Mouse (Mus musculus): ENCODE data around the gene Rgs7. TPM values are rescaled to one million over a fixed set of nuclear protein-coding genes. Genes with fewer than 3 reads are reported as not detected.

Gene Rgs7
- polyA plus RNA-seq, 1 experiment from 2014 or later, result 0.53 TPM

DNA sequence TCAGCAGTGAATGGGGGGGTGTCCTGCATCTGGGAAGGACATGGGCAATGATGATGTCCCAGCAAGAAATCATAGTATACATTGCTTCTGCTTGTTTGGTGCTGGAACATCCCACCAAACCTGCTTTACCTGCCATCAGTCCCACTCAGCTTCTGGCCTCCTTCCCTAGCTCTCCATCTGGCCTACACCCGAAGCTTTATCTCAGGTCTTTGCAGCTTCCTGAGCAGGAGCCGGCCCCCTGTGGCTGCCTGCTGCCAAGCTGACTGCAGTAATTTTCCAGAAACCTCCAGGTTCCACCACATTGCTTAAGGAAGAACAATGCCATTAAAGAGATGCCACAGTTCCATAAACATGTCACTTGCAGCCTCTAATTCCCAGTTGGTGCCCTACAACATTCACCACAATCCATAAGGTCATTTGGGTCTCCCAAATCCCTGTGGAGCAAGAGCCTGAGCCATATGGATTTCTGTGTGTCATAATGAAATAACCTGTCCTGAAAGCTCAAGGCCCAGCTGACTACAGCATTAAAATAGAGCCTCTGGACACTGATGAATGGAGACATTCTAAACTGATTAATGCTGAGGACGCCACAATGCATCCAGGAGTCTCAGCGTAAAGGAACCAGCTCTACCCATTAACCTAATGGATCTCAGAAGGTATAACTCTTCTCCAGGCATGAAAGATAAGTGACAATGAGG lies 60.8 kb downstream of the Rgs7 start:
- Histone ChIP-seq H3K9ac (no peak overlapping the region), H3K4me1 (no peaks in the 10 kb centered on the region), H3K36me3 (no peaks in the 10 kb centered on the region), H3K27ac (replicated peaks) (no peak overlapping the region), H3K4me2 (no peak overlapping the region), H3K27me3 (replicated peaks) (no peaks in the 10 kb centered on the region), H3K4me3 (no peak overlapping the region), H3K9me3 (no peaks in the 10 kb centered on the region)
- 52% methylated on average over 4 of the region's 4 CpGs for WGBS
- no peak for ATAC-seq (ENCODE audit: extremely low read depth, insufficient number of reproducible peaks, low FRiP score, low TSS enrichment)

- Histone ChIP-seq H3K36me3 (no peaks in the 10 kb centered on the region), H3K4me3 (no peak overlapping the region), H3K9me3 (no peaks in the 10 kb centered on the region), H3K27me3 (replicated peaks) (no peaks in the 10 kb centered on the region), H3K4me2 (no peak overlapping the region), H3K4me1 (no peaks in the 10 kb centered on the region), H3K9ac (no peak overlapping the region), H3K27ac (replicated peaks) (no peak overlapping the region)
- no peak for ATAC-seq (ENCODE audit: extremely low read depth, insufficient number of reproducible peaks, low FRiP score, low TSS enrichment)
- WGBS, result 69% methylated on average over 2 of the region's 2 CpGs
Measured at GRCm38 (mm10) chr1:175427112-175427511, 65.2 kb downstream of the Rgs7 start.

DNA sequence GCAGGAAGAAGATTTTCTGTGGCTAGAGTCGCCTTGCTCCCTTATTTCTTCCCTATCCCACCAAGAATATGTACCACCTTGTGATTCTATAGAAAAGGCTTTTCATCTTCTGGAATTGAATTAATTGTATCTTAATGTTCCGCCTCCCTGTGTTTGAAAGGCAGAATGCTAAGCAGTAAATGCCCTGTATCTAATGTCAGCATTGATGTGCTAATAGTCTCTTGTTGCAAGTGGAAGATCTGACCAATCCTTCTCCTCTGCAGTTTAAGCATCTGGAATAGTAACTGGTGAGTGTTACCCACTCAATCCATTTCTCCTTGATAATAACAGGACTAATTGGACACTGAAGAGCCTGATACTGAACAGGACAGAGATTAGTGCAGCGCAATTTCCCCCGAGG lies 65.9 kb downstream of the Rgs7 start:
- no peak for ATAC-seq (ENCODE audit: extremely low read depth, insufficient number of reproducible peaks, low FRiP score, low TSS enrichment)
- Histone ChIP-seq H3K4me2 (no peak overlapping the region), H3K9me3 (no peaks in the 10 kb centered on the region), H3K36me3 (no peaks in the 10 kb centered on the region), H3K9ac (no peak overlapping the region), H3K4me3 (no peak overlapping the region), H3K27ac (replicated peaks) (no peak overlapping the region), H3K4me1 (no peaks in the 10 kb centered on the region), H3K27me3 (replicated peaks) (no peaks in the 10 kb centered on the region)
- WGBS, result 82% methylated on average over 4 of the region's 4 CpGs

DNA sequence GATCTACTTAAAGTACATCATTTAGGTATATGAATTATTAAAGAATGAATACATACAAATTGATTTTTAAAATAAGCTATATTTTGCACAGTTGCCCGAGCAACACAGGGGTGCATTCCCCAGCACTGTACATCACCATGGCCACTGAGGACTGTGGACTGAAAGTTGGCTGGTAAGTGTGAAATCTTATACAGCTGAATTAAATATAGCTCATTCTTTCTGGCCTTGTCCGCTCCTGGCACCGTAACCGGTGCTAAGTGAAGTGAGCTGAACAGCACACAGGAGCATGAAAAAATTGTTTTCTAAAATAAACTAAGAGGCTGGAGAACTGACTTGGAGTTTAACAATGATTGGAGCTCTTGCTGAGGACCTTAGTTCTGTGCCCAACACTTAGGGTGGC lies 71.4 kb downstream of the Rgs7 start:
- no peak overlapping the region for H3K9ac ChIP-seq
- no peaks in the 10 kb centered on the region for H3K36me3 ChIP-seq
- WGBS, result 70% methylated on average over 4 of the region's 4 CpGs
- ATAC-seq (ENCODE audit: extremely low read depth, insufficient number of reproducible peaks, low FRiP score, low TSS enrichment), result no peak
- no peak overlapping the region for H3K4me3 ChIP-seq
- H3K27ac ChIP-seq (replicated peaks), result no peak overlapping the region
- H3K4me1 ChIP-seq, result no peaks in the 10 kb centered on the region
- H3K27me3 ChIP-seq (replicated peaks), result no peaks in the 10 kb centered on the region
- no peak overlapping the region for H3K4me2 ChIP-seq
- no peaks in the 10 kb centered on the region for H3K9me3 ChIP-seq

GRCm38 (mm10) chr1:175415728-175416127 lies 76.6 kb downstream of the Rgs7 start:
- H3K27ac ChIP-seq (replicated peaks), result no peak overlapping the region
- no peak overlapping the region for H3K9ac ChIP-seq
- no peaks in the 10 kb centered on the region for H3K27me3 ChIP-seq (replicated peaks)
- H3K4me3 ChIP-seq, result no peak overlapping the region
- no peaks in the 10 kb centered on the region for H3K9me3 ChIP-seq
- 45% methylated on average over 9 of the region's 9 CpGs for WGBS
- ATAC-seq (ENCODE audit: extremely low read depth, insufficient number of reproducible peaks, low FRiP score, low TSS enrichment), result no peak
- H3K4me2 ChIP-seq, result no peak overlapping the region
- no peaks in the 10 kb centered on the region for H3K4me1 ChIP-seq
- H3K36me3 ChIP-seq, result no peaks in the 10 kb centered on the region

DNA sequence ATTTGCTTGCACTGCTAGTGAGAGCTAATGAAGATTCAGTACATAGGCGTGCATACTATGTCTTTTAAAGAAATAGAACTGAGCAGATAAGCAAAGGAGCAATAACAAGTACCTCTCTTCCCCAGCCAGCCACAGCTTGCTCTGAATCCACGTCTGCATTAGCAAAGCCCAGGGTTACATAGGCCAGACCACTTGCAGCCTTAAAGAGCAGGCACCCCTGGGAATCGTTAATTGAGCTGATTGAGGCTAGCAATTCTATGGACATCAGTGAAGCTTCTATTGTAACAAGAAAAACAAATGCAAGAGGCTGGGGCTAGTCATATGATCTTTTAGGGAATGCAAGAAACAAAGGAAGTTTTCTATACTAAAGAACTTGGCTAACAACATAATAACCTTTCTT lies 81.9 kb downstream of the Rgs7 start:
- Histone ChIP-seq H3K27me3 (replicated peaks) (no peaks in the 10 kb centered on the region), H3K27ac (replicated peaks) (no peak overlapping the region), H3K36me3 (no peaks in the 10 kb centered on the region), H3K9ac (no peak overlapping the region), H3K4me3 (no peak overlapping the region), H3K4me2 (no peak overlapping the region), H3K4me1 (no peaks in the 10 kb centered on the region), H3K9me3 (no peaks in the 10 kb centered on the region)
- 27% methylated on average over 3 of the region's 3 CpGs for WGBS
- no peak for ATAC-seq (ENCODE audit: extremely low read depth, insufficient number of reproducible peaks, low FRiP score, low TSS enrichment)

DNA sequence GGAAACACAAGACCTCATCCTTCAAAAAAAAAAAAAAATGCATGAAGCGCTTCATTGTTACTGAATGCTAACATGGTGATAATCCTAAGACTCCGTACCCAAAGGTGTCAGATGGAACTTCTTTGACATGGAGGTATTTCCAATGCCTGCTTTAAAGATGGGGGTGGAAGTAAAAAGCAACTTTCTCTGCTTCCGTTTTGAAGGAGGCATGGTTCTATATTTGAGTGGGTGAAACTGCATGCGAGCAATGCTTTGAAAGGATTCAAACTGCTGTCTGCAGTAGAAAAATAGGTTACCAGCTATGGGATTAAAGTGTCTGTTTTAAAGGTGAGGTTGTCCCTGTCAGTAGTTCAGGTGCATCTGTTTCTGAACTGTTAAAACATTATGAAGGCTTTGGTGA lies 100.4 kb downstream of the Rgs7 start:
- H3K9me3 ChIP-seq, result no peaks in the 10 kb centered on the region
- H3K36me3 ChIP-seq, result no peaks in the 10 kb centered on the region
- H3K4me3 ChIP-seq, result no peak overlapping the region
- no peak overlapping the region for H3K9ac ChIP-seq
- WGBS, result 69% methylated on average over 4 of the region's 4 CpGs
- H3K27me3 ChIP-seq (replicated peaks), result no peaks in the 10 kb centered on the region
- no peak overlapping the region for H3K27ac ChIP-seq (replicated peaks)
- no peak overlapping the region for H3K4me2 ChIP-seq
- ATAC-seq (ENCODE audit: extremely low read depth, insufficient number of reproducible peaks, low FRiP score, low TSS enrichment), result no peak
- H3K4me1 ChIP-seq, result no peaks in the 10 kb centered on the region

DNA sequence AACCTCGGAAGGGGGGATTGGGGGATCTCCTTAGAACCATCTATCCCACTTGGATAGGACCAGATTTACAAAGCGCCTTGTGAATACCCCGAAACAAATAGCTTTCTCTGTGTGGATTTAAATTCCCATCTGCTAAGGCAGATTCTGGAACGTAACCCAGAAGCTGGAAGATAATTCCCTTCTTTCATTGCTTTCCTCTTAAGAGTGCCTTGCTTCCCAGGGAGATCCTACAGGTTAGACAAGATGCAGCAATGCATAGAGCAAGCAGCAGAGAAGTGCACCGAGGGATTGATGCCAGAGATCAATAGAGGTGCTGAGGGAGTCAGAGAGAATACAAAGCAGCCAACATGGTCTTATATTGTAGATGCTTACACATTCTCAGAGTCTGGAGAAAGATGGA lies 103.0 kb downstream of the Rgs7 start:
- H3K36me3 ChIP-seq, result no peaks in the 10 kb centered on the region
- H3K9me3 ChIP-seq, result no peaks in the 10 kb centered on the region
- no peak for ATAC-seq (ENCODE audit: extremely low read depth, insufficient number of reproducible peaks, low FRiP score, low TSS enrichment)
- WGBS, result 69% methylated on average over 5 of the region's 5 CpGs
- no peak overlapping the region for H3K4me3 ChIP-seq
- H3K9ac ChIP-seq, result no peak overlapping the region
- no peaks in the 10 kb centered on the region for H3K4me1 ChIP-seq
- H3K4me2 ChIP-seq, result no peak overlapping the region
- no peaks in the 10 kb centered on the region for H3K27me3 ChIP-seq (replicated peaks)
- no peak overlapping the region for H3K27ac ChIP-seq (replicated peaks)

DNA sequence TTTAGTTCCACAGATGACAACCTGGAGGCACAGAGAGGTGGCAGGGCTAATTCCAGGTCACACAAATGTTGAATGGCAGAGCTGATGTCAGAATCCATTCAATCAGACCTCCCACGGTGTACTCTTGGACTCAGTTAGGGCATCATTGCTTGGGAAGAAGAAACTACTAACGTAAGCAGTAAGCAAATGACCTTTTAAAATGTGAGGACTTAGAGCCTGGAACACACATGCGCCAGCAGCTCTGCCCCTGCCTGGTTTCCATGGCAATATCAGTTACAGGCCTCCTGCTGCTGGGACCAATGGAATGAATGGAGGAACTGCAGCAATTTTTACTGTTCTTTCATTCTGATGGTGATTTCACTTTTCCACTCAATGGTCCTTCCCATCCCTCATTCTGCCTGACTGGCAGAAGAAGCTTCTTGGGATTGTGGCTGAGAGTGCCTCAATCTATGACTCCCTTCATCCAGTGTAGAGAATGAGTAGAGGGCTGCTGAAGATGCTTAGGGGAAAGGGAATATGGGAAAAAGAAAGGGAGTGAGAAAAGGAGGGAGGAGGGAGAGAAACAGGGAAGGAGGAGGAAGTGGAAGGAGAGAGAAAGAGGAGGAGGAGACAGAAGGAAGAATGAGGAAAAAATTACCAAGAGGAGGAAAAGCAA lies 106.6 kb downstream of the Rgs7 start:
- H3K27me3 ChIP-seq (replicated peaks), result no peaks in the 10 kb centered on the region

DNA sequence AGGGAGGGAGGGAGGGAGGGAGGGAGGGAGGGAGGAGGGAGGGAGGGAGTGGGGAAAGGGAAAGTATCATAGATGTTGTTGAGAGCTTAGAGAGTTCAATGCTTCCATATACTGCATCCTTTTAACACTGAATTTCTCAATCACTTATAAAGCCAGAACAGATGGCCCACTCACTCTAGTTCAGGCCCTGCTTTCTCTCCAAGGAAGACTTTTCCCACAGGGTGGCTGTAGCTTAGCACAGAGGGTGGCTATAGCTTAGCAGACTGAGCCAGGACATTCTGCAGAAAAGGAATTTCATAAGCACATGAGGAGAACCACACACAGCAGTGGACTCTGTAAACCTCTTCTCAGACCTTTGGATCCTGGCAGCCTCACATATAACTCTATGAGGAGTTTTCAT lies 119.7 kb downstream of the Rgs7 start:
- H3K27ac ChIP-seq (replicated peaks), result no peak overlapping the region
- no peaks in the 10 kb centered on the region for H3K9me3 ChIP-seq
- H3K4me3 ChIP-seq, result no peak overlapping the region
- no peaks in the 10 kb centered on the region for H3K27me3 ChIP-seq (replicated peaks)
- H3K4me1 ChIP-seq, result no peaks in the 10 kb centered on the region
- ATAC-seq (ENCODE audit: extremely low read depth, insufficient number of reproducible peaks, low FRiP score, low TSS enrichment), result no peak
- no peak overlapping the region for H3K9ac ChIP-seq
- no peaks in the 10 kb centered on the region for H3K36me3 ChIP-seq
- H3K4me2 ChIP-seq, result no peak overlapping the region

More for the DNA sequence above, 106.6 kb downstream of the Rgs7 start:
- Histone ChIP-seq H3K9ac (no peak overlapping the region), H3K36me3 (no peaks in the 10 kb centered on the region), H3K4me2 (no peak overlapping the region), H3K9me3 (no peaks in the 10 kb centered on the region), H3K27ac (replicated peaks) (no peak overlapping the region), H3K4me3 (no peak overlapping the region), H3K4me1 (no peaks in the 10 kb centered on the region)
- 59% methylated on average over 3 of the region's 3 CpGs for WGBS
- ATAC-seq (ENCODE audit: extremely low read depth, insufficient number of reproducible peaks, low FRiP score, low TSS enrichment), result no peak

DNA sequence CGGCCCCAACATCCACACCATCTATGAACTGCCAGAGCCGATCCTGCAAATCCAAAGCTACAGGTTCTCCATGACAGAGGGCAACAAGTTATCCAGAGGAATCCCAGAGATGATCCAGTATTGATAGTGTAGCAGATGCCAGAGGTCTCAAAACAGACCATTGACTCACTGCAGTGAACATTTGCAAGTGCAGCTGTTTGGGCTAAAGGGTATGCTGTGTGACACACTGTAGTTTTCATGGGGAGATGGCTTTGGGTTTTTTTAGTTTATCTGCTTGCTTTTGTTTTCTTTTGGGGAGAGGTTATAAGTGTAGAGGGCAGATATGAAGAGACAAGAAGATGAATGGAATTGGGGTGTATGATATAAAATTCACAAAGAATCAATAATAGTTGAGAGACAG lies 124.2 kb downstream of the Rgs7 start:
- Histone ChIP-seq H3K9me3 (no peaks in the 10 kb centered on the region), H3K27me3 (replicated peaks) (no peaks in the 10 kb centered on the region), H3K4me1 (no peaks in the 10 kb centered on the region), H3K36me3 (no peaks in the 10 kb centered on the region), H3K4me3 (no peak overlapping the region), H3K27ac (replicated peaks) (no peak overlapping the region), H3K9ac (no peak overlapping the region), H3K4me2 (no peak overlapping the region)
- 74% methylated on average over 2 of the region's 2 CpGs for WGBS
- ATAC-seq (ENCODE audit: extremely low read depth, insufficient number of reproducible peaks, low FRiP score, low TSS enrichment), result no peak

- Histone ChIP-seq H3K4me1 (peaks cover 12% of the 10 kb centered on the region), H3K9me3 (no peaks in the 10 kb centered on the region), H3K27ac (replicated peaks) (no peak overlapping the region), H3K27me3 (replicated peaks) (no peaks in the 10 kb centered on the region), H3K9ac (no peak overlapping the region), H3K4me3 (no peak overlapping the region), H3K4me2 (no peak overlapping the region), H3K36me3 (no peaks in the 10 kb centered on the region)
- 81% methylated on average over 3 of the region's 3 CpGs for WGBS
- ATAC-seq (ENCODE audit: extremely low read depth, insufficient number of reproducible peaks, low FRiP score, low TSS enrichment), result no peak
Measured at GRCm38 (mm10) chr1:175363606-175364005, 128.7 kb downstream of the Rgs7 start.
